15 mouse cellular contexts compared by ENCODE assay signal in the genomic region with DNA sequence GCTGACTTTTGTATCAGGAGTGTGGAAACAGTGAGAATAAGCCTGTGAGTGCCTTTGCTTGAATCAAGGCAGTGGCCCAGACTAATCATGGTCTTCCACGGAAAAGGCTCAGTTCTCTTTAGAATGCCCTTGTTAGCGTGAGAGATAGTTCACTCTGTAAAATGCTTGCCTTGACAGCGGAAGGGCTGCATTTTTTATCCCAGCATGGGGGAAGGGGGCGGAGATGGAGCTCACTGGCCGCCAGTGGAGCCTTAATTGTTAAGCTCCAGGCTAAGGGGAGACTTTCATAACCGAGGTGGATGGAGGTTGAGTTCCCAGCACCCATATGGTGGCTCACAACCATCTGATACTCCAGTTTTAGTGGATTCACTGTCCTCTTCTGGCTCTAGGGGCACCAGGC. TPM values are rescaled to one million over a fixed set of nuclear protein-coding genes. Genes with fewer than 3 reads are reported as not detected.
A peak's percentile ranks its signal among the peaks of the same experiment; 100 is the strongest.
DNase-seq lines count a peak whose midpoint lies in the region; ATAC-seq lines count a peak whose summit lies in the region.
"Had no signal": no experiment of that assay in that cellular context is flagged by ENCODE, and none has a peak within 500 bp of the region (broad histone marks: within the 10 kb centered on the region; RNA-seq: fewer than 3 reads in every experiment).

No protein-coding gene starts in this region.

- H3K9ac ChIP-seq in heart, embryonic 15.5 days: no peak overlapping the region
- no peak overlapping the region for H3K9ac ChIP-seq in lung, embryonic 15.5 days
- H3K9ac ChIP-seq: embryonic facial prominence, embryonic 15.5 days; forebrain, embryonic 12.5 days; limb, embryonic 12.5 days had no signal

- no peak overlapping the region for H3K4me3 ChIP-seq in heart, embryonic 15.5 days
- H3K4me3 ChIP-seq in lung, embryonic 15.5 days: no peak overlapping the region
- H3K4me3 ChIP-seq in brown adipose tissue, adult 24 weeks (ENCODE audit: insufficient read depth, low read depth, low read length): no peak overlapping the region
- no peak overlapping the region for H3K4me3 ChIP-seq in limb, embryonic 10.5 days
- H3K4me3 ChIP-seq: embryonic facial prominence, embryonic 15.5 days; forebrain, embryonic 12.5 days; limb, embryonic 12.5 days had no signal

- peak overlapping the region; percentile 79 for H3K27ac ChIP-seq in heart, embryonic 15.5 days
- 0 out of 2 replicates have a peak overlapping the region, but pooled peaks have one; percentile 43 for H3K27ac ChIP-seq in lung, embryonic 15.5 days
- H3K27ac ChIP-seq in brown adipose tissue, adult 24 weeks (replicated peaks; ENCODE audit: low read depth, low read length): peak overlapping the region; percentile 80
- H3K27ac ChIP-seq in limb, embryonic 10.5 days: peak overlapping the region; percentile 96
- H3K27ac ChIP-seq: embryonic facial prominence, embryonic 15.5 days; forebrain, embryonic 12.5 days; limb, embryonic 12.5 days had no signal

- no peak for ATAC-seq in heart, embryonic 15.5 days (replicated peaks; ENCODE audit: insufficient number of reproducible peaks, insufficient read depth, low FRiP score, low read depth)
- ATAC-seq in lung, embryonic 15.5 days (ENCODE audit: borderline replicate concordance, extremely low read depth, low FRiP score, low TSS enrichment): no peak
- ATAC-seq: activated CD4-positive, CD25-positive, alpha-beta regulatory T cell, adult 4 months had no signal

- no peak overlapping the region for H3K4me2 ChIP-seq in heart, embryonic 15.5 days
- no peak overlapping the region for H3K4me2 ChIP-seq in lung, embryonic 15.5 days
- H3K4me2 ChIP-seq: embryonic facial prominence, embryonic 15.5 days; forebrain, embryonic 12.5 days; limb, embryonic 12.5 days; midbrain, embryonic 11.5 days had no signal

- no peaks in the 10 kb centered on the region for H3K36me3 ChIP-seq in heart, embryonic 15.5 days
- no peaks in the 10 kb centered on the region for H3K36me3 ChIP-seq in lung, embryonic 15.5 days
- no peaks in the 10 kb centered on the region for H3K36me3 ChIP-seq in limb, embryonic 10.5 days
- H3K36me3 ChIP-seq: embryonic facial prominence, embryonic 15.5 days; forebrain, embryonic 12.5 days; limb, embryonic 12.5 days had no signal

- H3K27me3 ChIP-seq in heart, embryonic 15.5 days: no peaks in the 10 kb centered on the region
- no peaks in the 10 kb centered on the region for H3K27me3 ChIP-seq in lung, embryonic 15.5 days
- H3K27me3 ChIP-seq in limb, embryonic 10.5 days (ENCODE audit: low read depth, poor library complexity, severe bottlenecking): no peaks in the 10 kb centered on the region
- H3K27me3 ChIP-seq: embryonic facial prominence, embryonic 15.5 days had no signal

- no peaks in the 10 kb centered on the region for H3K9me3 ChIP-seq in heart, embryonic 15.5 days (replicated peaks)
- no peaks in the 10 kb centered on the region for H3K9me3 ChIP-seq in lung, embryonic 15.5 days
- no peaks in the 10 kb centered on the region for H3K9me3 ChIP-seq in limb, embryonic 10.5 days (replicated peaks)
- H3K9me3 ChIP-seq: embryonic facial prominence, embryonic 15.5 days; forebrain, embryonic 12.5 days; limb, embryonic 12.5 days had no signal

- 63% methylated on average over 6 of the region's 6 CpGs for WGBS in heart, embryonic 15.5 days
- 52% methylated on average over 6 of the region's 6 CpGs for WGBS in lung, embryonic 15.5 days
- WGBS in limb, embryonic 10.5 days: 34% methylated on average over 6 of the region's 6 CpGs

- DNase-seq in heart, adult 8-10 months (ENCODE audit: low spot score): no peak
- DNase-seq in lung, adult 18-20 months: no peak
- DNase-seq in limb, embryonic 10.5 days (ENCODE audit: low spot score): no peak
- no peak for DNase-seq in layer of hippocampus, adult 11-12 months (ENCODE audit: low spot score)
- DNase-seq: adrenal gland, postnatal 25 days; cerebellum, adult 9-10 months; retina, postnatal 1 day had no signal

- peaks cover 23% of the 10 kb centered on the region for H3K4me1 ChIP-seq in heart, embryonic 15.5 days (replicated peaks)
- peaks cover 28% of the 10 kb centered on the region for H3K4me1 ChIP-seq in lung, embryonic 15.5 days
- peaks cover 21% of the 10 kb centered on the region for H3K4me1 ChIP-seq in brown adipose tissue, adult 24 weeks (ENCODE audit: control insufficient read depth, insufficient read depth, insufficient read length, low read length)
- H3K4me1 ChIP-seq in limb, embryonic 10.5 days: peaks cover 47% of the 10 kb centered on the region

RNA-seq across cellular contexts. Expression of a gene that starts 15.2 kb away (rescaled TPM):
- polyA plus RNA-seq in heart, embryonic 15.5 days (2015; fragmentation: Nextera tagmentation; extraction: Ambion mirVana): 16.7 and 22.6 TPM in 2 replicates
- 10 to 100 TPM; 22.9 to 28.1 (median 24.4) TPM for total RNA-seq in heart, adult 8-10 months (2022)
- polyA plus RNA-seq in lung, embryonic 15.5 days (2015; fragmentation: Nextera tagmentation; extraction: Ambion mirVana): 30.8 and 33.3 TPM in 2 replicates
- polyA plus RNA-seq in brown adipose tissue, adult 24 weeks (2012; ENCODE audit: insufficient read depth, insufficient read length, missing spikeins): 12.6 and 13.2 TPM in 2 replicates
- polyA plus RNA-seq in limb, embryonic 10.5 days (2016; fragmentation: Nextera tagmentation; extraction: Ambion mirVana): 53.3 and 53.5 TPM in 2 replicates

RNA-seq across cellular contexts. Expression of a gene that starts 17.0 kb away (rescaled TPM):
- polyA plus RNA-seq in heart, embryonic 15.5 days (2015; fragmentation: Nextera tagmentation; extraction: Ambion mirVana): 10.1 and 12.5 TPM in 2 replicates
- 10 to 100 TPM; 15.1 to 17.3 (median 16.7) TPM for total RNA-seq in heart, adult 8-10 months (2022)
- 17.3 and 21.0 TPM in 2 replicates for polyA plus RNA-seq in lung, embryonic 15.5 days (2015; fragmentation: Nextera tagmentation; extraction: Ambion mirVana)
- 18.0 and 27.9 TPM in 2 replicates for polyA plus RNA-seq in brown adipose tissue, adult 24 weeks (2012; ENCODE audit: insufficient read depth, insufficient read length, missing spikeins)
- polyA plus RNA-seq in limb, embryonic 10.5 days (2016; fragmentation: Nextera tagmentation; extraction: Ambion mirVana): 3.5 and 4.7 TPM in 2 replicates
- polyA plus RNA-seq: activated CD4-positive, CD25-positive, alpha-beta regulatory T cell, adult 4 months had no signal

RNA-seq across cellular contexts. Expression of a gene that starts 27.3 kb away (rescaled TPM):
- 97.3 and 108 TPM in 2 replicates for polyA plus RNA-seq in heart, embryonic 15.5 days (2015; fragmentation: Nextera tagmentation; extraction: Ambion mirVana)
- total RNA-seq in heart, adult 8-10 months (2022): 10 to 100 TPM; 27.6 to 30.5 (median 28.8) TPM
- polyA plus RNA-seq in lung, embryonic 15.5 days (2015; fragmentation: Nextera tagmentation; extraction: Ambion mirVana): 208 and 219 TPM in 2 replicates
- 30.2 and 30.6 TPM in 2 replicates for polyA plus RNA-seq in brown adipose tissue, adult 24 weeks (2012; ENCODE audit: insufficient read depth, insufficient read length, missing spikeins)
- polyA plus RNA-seq in limb, embryonic 10.5 days (2016; fragmentation: Nextera tagmentation; extraction: Ambion mirVana): 374 and 379 TPM in 2 replicates

RNA-seq across cellular contexts. Expression of a gene that starts 42.2 kb away (rescaled TPM):
- polyA plus RNA-seq in heart, embryonic 15.5 days (2015; fragmentation: Nextera tagmentation; extraction: Ambion mirVana): 71.5 and 75.1 TPM in 2 replicates
- total RNA-seq in heart, adult 8-10 months (2022): 10 to 100 TPM; 69.7 to 77.6 (median 75.4) TPM
- 77.3 and 85.6 TPM in 2 replicates for polyA plus RNA-seq in lung, embryonic 15.5 days (2015; fragmentation: Nextera tagmentation; extraction: Ambion mirVana)
- 55.5 and 71.6 TPM in 2 replicates for polyA plus RNA-seq in brown adipose tissue, adult 24 weeks (2012; ENCODE audit: insufficient read depth, insufficient read length, missing spikeins)
- polyA plus RNA-seq in limb, embryonic 10.5 days (2016; fragmentation: Nextera tagmentation; extraction: Ambion mirVana): 49.1 and 60.3 TPM in 2 replicates

RNA-seq across cellular contexts. Expression of a gene that starts 58.9 kb away (rescaled TPM):
- 4.8 and 9.4 TPM in 2 replicates for polyA plus RNA-seq in heart, embryonic 15.5 days (2015; fragmentation: Nextera tagmentation; extraction: Ambion mirVana)
- under 1 TPM; 0.57 to 0.76 (median 0.67) TPM for total RNA-seq in heart, adult 8-10 months (2022)
- 25.7 and 25.8 TPM in 2 replicates for polyA plus RNA-seq in lung, embryonic 15.5 days (2015; fragmentation: Nextera tagmentation; extraction: Ambion mirVana)
- 0.52 and 2.1 TPM in 2 replicates for polyA plus RNA-seq in brown adipose tissue, adult 24 weeks (2012; ENCODE audit: insufficient read depth, insufficient read length, missing spikeins)
- 37.4 and 41.9 TPM in 2 replicates for polyA plus RNA-seq in limb, embryonic 10.5 days (2016; fragmentation: Nextera tagmentation; extraction: Ambion mirVana)

Comparison
In these comparisons a context has a peak if more than half of its experiments do, and no peak if none do; other contexts are left out.
1. H3K27ac ChIP-seq: peak in every context shown above with its lines; median percentile 96 in limb, embryonic 10.5 days; 80 in brown adipose tissue, adult 24 weeks; 79 in heart, embryonic 15.5 days; 43 in lung, embryonic 15.5 days.